Mouse (Mus musculus): ENCODE measurements at regions not wholly inside any gene's neighbourhood (a gene's known extent, or its start where the extent isn't known, plus 50 kb on each side); places are given as distances from the start of the nearest gene placed in this dataset.

DNA sequence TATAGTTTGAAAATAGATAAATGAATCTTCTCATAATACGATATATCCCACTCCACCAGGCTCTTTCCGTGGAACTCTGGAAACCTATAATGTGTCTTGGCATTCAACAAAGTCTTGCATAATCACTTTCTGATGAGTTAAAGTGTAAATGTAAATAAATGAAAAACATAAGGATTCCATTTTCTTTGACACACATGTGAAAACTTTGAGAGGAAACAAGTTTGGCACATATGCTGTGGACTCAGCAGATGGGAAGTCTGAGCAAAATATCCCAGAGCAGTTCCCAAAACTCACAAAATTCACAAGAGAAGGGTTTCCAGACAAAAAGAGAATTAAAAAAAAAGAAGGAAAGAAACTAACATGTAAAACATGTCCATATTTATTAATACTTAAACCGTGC is 645.3 kb upstream of the Adamts5 start:
- ATAC-seq = no peak
- 92% methylated on average over 3 of the region's 3 CpGs for WGBS

DNA sequence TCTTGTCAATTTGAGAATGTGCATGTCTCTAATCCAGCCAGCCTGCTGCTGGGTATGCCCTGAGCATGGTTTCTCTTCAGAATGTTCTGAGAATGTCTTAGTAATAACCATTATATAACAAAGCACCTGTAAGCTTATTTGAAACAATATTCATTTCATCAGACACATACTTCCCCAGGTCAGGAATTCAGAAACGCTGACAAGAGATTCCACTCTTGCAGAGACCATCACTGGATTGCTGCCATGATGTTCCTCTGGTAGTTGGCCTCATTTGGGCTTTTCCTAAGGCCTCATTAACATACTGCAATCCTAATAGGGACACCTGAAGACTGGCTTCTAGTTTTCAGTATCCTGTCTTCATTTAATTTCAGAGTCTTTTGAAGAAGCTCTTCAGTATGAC is 642.5 kb upstream of the Adamts5 start:
- Histone ChIP-seq H3K9me3 (no peaks in the 10 kb centered on the region), H3K27ac (no peak overlapping the region), H3K4me1 (replicated peaks) (no peaks in the 10 kb centered on the region), H3K27me3 (no peaks in the 10 kb centered on the region), H3K4me2 (replicated peaks) (no peak overlapping the region), H3K9ac (replicated peaks) (no peak overlapping the region), H3K36me3 (no peaks in the 10 kb centered on the region), H3K4me3 (replicated peaks) (no peak overlapping the region)
- 94% methylated on average over 1 of the region's 1 CpGs for WGBS
- no peak for ATAC-seq

More for the DNA sequence above, 645.3 kb upstream of the Adamts5 start:
- H3K9ac ChIP-seq (replicated peaks) = no peak overlapping the region
- H3K9me3 ChIP-seq = no peaks in the 10 kb centered on the region
- H3K4me1 ChIP-seq (replicated peaks) = no peaks in the 10 kb centered on the region
- H3K4me3 ChIP-seq (replicated peaks) = no peak overlapping the region
- no peak overlapping the region for H3K4me2 ChIP-seq (replicated peaks)
- no peak overlapping the region for H3K27ac ChIP-seq
- H3K27me3 ChIP-seq = no peaks in the 10 kb centered on the region
- H3K36me3 ChIP-seq = no peaks in the 10 kb centered on the region

DNA sequence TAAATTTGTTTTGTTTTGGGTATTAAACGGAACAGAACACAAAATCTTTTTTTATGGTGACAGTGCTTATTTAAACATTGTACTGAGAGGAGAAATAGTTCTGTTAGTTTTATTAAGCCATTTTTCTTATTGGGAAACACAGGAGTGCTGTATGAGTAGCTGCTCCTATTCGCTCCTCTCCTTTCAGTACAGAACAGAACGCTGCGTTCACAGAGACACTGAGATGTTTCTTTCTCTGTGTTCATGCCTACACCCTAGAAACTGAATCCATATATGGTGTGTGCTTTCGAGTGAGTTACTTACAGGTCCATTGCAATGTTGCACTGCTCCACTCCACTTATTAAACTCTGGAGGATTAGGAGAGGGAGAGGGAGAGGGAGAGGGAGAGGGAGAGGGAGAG is 634.9 kb upstream of the Adamts5 start:
- H3K4me1 ChIP-seq (replicated peaks) = no peaks in the 10 kb centered on the region
- 79% methylated on average over 5 of the region's 5 CpGs for WGBS
- no peak for ATAC-seq
- H3K36me3 ChIP-seq = no peaks in the 10 kb centered on the region
- H3K27me3 ChIP-seq = no peaks in the 10 kb centered on the region
- no peaks in the 10 kb centered on the region for H3K9me3 ChIP-seq
- H3K9ac ChIP-seq (replicated peaks) = no peak overlapping the region
- H3K4me2 ChIP-seq (replicated peaks) = no peak overlapping the region
- H3K4me3 ChIP-seq (replicated peaks) = no peak overlapping the region
- no peak overlapping the region for H3K27ac ChIP-seq

DNA sequence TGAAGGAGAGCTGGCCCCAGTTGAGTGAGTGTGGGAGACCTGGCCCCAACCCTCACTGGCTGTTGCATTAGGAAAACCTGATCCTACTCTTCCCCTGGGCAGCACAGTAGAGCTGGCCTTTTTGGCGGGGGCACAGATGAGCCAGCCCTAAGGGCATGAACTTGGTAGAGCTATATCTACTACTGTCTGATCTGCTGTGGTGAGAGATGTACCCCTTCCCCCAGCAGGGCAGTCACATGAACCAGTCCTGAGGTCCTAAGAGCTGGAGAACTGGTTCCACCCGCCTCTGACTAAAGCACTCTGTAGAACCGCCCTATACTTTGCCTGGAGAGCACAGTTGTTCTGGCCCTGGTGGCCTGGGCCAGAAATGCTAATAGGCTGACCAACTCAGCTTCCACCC is 622.5 kb upstream of the Adamts5 start:
- Histone ChIP-seq H3K4me1 (replicated peaks) (no peaks in the 10 kb centered on the region), H3K9me3 (no peaks in the 10 kb centered on the region), H3K4me3 (replicated peaks) (no peak overlapping the region), H3K4me2 (replicated peaks) (no peak overlapping the region), H3K9ac (replicated peaks) (no peak overlapping the region), H3K27ac (no peak overlapping the region), H3K27me3 (no peaks in the 10 kb centered on the region), H3K36me3 (no peaks in the 10 kb centered on the region)
- WGBS = 88% methylated on average over 3 of the region's 3 CpGs
- no peak; the same call in 1 of the 2 replicates for ATAC-seq

DNA sequence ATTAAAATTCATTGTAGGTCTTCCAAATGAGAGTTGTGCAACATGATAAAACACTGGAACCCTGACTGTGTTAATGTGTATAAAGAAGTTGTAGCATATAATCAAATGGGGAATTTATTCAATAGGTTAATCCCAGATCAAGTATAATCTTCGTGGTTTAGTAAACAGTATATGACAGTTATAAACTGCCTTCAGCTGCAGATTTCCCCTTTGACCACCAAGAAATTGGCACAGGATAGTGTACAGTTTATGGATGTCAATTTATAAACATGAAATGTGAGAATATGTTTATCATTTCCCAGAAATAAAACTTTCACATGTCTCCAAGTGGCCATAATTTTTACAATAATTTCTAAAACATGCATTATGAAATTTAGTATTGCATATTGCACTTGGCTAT is 615.3 kb upstream of the Adamts5 start:
- H3K36me3 ChIP-seq = no peaks in the 10 kb centered on the region
- no peak for ATAC-seq
- no peaks in the 10 kb centered on the region for H3K27me3 ChIP-seq
- H3K4me2 ChIP-seq (replicated peaks) = no peak overlapping the region
- H3K4me1 ChIP-seq (replicated peaks) = no peaks in the 10 kb centered on the region
- H3K4me3 ChIP-seq (replicated peaks) = no peak overlapping the region
- H3K27ac ChIP-seq = no peak overlapping the region
- 59% methylated on average over 1 of the region's 1 CpGs for WGBS
- H3K9ac ChIP-seq (replicated peaks) = no peak overlapping the region
- no peaks in the 10 kb centered on the region for H3K9me3 ChIP-seq

DNA sequence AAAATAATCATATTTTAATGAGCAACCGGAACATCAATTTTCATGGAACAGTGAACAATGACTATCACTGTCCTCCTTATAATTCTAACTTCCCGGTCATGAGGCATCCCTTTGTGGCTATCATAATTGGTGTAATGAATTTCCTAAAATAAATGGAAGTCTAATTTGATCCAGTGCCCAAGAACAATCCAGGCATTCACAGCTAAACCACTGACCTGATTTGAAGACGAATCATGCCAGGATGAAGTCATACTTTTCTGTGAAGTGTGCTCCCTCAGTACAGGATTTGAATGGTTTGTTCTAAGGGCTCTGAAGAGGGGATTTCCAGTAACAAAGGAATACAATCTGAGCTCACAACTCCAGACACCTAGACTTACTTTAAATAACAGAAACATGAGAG is 614.5 kb upstream of the Adamts5 start:
- H3K27me3 ChIP-seq = no peaks in the 10 kb centered on the region
- H3K36me3 ChIP-seq = no peaks in the 10 kb centered on the region
- 57% methylated on average over 3 of the region's 3 CpGs for whole genome bisulfite sequencing
- H3K4me2 ChIP-seq (replicated peaks) = no peak overlapping the region
- 0 out of 2 replicates have a peak overlapping the region, but pooled peaks have one; percentile 25 for H3K27ac ChIP-seq
- H3K9ac ChIP-seq (replicated peaks) = no peak overlapping the region
- no peaks in the 10 kb centered on the region for H3K4me1 ChIP-seq (replicated peaks)
- no peak for ATAC-seq
- no peaks in the 10 kb centered on the region for H3K9me3 ChIP-seq
- H3K4me3 ChIP-seq (replicated peaks) = no peak overlapping the region

DNA sequence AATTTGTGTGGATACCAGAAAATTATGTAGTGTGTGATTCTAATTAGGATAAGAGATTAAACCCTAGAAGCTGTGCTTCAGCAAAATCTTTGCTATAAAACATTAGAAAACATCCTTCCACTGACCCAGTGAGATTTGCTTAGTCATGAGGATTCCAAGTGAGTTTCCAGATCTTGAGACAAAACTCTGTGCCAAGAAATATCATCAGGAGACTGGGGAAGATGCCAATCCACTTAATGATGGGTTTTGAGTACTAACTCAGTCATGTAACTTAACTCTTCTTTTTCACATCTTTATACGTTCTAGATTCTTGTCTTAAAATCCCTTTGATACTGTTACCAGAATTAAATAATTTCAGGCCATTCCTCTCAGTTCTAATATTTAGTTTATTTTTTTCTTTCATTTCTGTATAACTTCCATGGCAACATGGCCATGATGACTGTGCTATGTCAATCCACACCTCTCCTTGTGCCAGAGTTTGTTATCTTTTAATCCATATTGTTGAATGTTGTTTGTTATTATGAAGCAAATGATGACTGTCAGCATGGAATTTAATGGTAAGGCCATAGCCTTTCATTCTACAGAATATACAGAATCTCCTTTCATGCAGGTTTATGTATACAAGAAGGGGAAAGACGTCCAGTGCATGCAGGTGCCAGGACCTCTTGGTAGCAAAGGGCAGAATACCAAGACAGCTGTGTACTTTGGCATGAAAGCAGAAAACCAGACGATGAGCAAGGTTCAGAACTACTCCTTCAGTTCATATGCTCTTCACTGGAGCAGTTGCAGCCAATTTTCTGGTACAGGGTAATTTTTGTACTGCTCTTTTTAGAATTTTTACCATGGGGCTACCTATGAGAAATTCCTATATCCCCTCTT is 599.7 kb upstream of the Adamts5 start:
- no peaks in the 10 kb centered on the region for H3K4me1 ChIP-seq (replicated peaks)
- no peaks in the 10 kb centered on the region for H3K27me3 ChIP-seq
- WGBS = 76% methylated on average over 3 of the region's 3 CpGs
- ATAC-seq = no peak
- no peaks in the 10 kb centered on the region for H3K36me3 ChIP-seq
- H3K9ac ChIP-seq (replicated peaks) = no peak overlapping the region
- no peak overlapping the region for H3K4me2 ChIP-seq (replicated peaks)
- no peak overlapping the region for H3K27ac ChIP-seq
- no peaks in the 10 kb centered on the region for H3K9me3 ChIP-seq
- H3K4me3 ChIP-seq (replicated peaks) = no peak overlapping the region

DNA sequence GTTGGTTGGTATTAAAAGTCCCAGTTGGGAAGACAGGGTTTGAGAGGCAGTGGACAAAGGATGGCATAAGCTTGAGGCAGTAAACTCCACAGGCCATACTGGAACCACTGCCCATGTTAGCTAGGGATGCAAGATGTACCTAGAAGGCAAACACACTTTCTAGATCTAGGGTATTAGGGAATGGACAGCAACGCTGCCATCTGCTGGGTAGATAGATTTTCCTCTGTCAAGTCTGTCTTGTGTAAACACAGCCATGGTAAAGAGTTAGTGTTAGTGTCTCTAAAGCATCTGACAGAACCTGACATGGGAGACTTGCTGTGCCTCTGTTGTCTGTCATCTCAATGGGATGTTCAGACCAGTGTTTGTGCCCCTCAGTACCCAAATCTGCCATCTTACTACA is 573.5 kb upstream of the Adamts5 start:
- Histone ChIP-seq H3K36me3 (no peaks in the 10 kb centered on the region), H3K9me3 (no peaks in the 10 kb centered on the region), H3K27ac (no peak overlapping the region), H3K27me3 (no peaks in the 10 kb centered on the region), H3K4me1 (replicated peaks) (no peaks in the 10 kb centered on the region), H3K4me3 (replicated peaks) (no peak overlapping the region), H3K9ac (replicated peaks) (no peak overlapping the region), H3K4me2 (replicated peaks) (no peak overlapping the region)
- WGBS = 79% methylated on average over 1 of the region's 1 CpGs
- no peak for ATAC-seq

DNA sequence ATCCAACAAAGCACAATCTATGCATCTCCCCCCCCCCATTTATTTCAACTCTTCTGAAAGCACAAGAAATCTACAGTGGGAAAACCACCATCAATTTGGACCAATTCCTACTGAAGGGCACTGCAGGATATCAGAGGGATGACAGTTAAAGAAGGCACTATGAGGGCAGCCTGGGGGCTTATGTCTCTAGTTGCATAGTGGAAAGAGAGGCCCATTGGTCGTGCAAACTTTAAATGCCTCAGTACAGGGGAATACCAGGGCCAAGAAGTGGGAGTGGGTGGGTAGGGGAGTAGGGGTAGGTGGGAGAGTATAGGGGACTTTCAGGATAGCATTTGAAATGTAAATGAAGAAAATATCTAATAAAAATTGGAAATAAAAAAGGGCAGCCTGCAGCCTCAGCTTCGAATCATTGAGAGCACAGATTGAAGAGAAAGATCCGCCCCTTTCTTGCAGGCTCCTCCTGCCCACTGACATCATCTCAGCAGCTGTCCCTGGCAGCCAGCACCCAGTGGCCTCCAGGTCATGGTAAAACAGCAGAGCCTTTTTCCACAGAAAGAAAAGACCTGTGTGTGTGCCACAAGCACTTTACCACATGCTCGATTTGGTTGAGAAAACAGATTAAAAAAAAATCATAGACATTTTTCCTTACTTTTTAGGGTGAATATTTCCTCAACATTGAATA is 571.6 kb upstream of the Adamts5 start:
- ATAC-seq = no peak
- Histone ChIP-seq H3K4me1 (replicated peaks) (no peaks in the 10 kb centered on the region), H3K36me3 (no peaks in the 10 kb centered on the region), H3K9ac (replicated peaks) (no peak overlapping the region), H3K9me3 (no peaks in the 10 kb centered on the region), H3K4me3 (replicated peaks) (no peak overlapping the region), H3K27me3 (no peaks in the 10 kb centered on the region), H3K4me2 (replicated peaks) (no peak overlapping the region), H3K27ac (no peak overlapping the region)
- WGBS = 66% methylated on average over 4 of the region's 4 CpGs

DNA sequence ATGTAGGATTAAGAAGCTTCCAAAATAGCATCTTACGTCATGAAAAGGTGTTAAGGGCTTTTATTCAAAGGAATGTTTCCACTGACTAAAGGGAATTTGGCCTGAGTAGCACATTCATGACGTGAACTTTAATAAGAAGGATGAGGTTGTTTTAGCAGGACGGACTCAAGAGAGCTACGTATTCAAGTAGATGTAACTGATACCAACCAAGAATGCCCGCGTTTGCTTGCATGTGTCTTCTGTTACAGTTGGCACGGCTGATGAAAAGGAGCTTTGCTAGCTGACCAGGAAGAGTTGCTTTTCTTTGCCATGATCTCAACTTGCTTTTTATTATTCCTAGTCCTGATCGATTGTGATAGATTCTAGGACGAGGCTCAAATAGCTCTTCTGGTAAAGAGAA is 559.4 kb upstream of the Adamts5 start:
- no peaks in the 10 kb centered on the region for H3K4me1 ChIP-seq (replicated peaks)
- 85% methylated on average over 9 of the region's 9 CpGs for WGBS

DNA sequence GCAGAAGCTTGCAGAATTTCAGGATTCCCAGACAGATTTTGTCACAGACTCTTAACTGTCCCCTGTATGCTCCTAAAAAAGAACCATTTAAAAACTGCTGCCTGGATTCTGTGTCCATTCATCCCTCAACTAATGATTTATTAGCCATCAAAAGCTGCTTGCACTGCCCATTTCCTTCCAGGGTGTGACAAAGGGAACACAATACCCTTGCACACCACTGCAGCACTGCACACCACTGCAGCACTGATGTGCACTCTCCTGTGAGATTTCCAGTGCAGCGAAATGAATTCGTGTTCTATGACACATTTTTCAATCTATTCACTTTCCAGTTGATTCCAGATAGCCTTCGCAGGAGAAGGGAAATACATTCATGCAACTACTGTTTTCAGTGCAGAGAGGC is 555.0 kb upstream of the Adamts5 start:
- H3K9ac ChIP-seq (replicated peaks) = no peak overlapping the region
- no peak overlapping the region for H3K4me2 ChIP-seq (replicated peaks)
- no peak for ATAC-seq
- H3K4me1 ChIP-seq (replicated peaks) = no peaks in the 10 kb centered on the region
- no peaks in the 10 kb centered on the region for H3K36me3 ChIP-seq
- no peak overlapping the region for H3K27ac ChIP-seq
- no peaks in the 10 kb centered on the region for H3K9me3 ChIP-seq
- no peaks in the 10 kb centered on the region for H3K27me3 ChIP-seq
- H3K4me3 ChIP-seq (replicated peaks) = no peak overlapping the region
- 71% methylated on average over 3 of the region's 3 CpGs for WGBS

More for the DNA sequence above, 559.4 kb upstream of the Adamts5 start:
- no peak for ATAC-seq
- Histone ChIP-seq H3K27ac (no peak overlapping the region), H3K4me2 (replicated peaks) (no peak overlapping the region), H3K4me3 (replicated peaks) (no peak overlapping the region), H3K9ac (replicated peaks) (no peak overlapping the region), H3K36me3 (no peaks in the 10 kb centered on the region), H3K27me3 (no peaks in the 10 kb centered on the region), H3K9me3 (no peaks in the 10 kb centered on the region)

DNA sequence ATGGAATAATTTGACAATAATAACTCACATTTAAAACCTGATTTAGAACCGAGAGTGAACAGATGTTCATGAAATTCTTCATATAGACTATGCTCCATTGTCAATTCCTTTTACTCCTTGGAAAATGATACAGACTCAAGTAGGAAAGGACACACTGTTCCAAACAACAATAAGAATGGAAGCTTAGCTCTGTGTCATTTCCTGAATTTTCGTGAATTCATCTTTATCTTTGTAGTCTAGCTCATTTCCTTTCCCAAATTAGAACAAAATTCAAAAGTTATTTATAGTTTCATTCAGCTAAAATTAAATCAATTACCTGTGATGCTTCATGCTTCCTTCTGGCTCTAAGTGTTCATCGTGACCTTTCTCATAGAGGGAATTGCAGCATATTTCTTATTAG is 553.2 kb upstream of the Adamts5 start:
- no peak for ATAC-seq
- Histone ChIP-seq H3K4me1 (replicated peaks) (no peaks in the 10 kb centered on the region), H3K36me3 (no peaks in the 10 kb centered on the region), H3K9me3 (no peaks in the 10 kb centered on the region), H3K4me3 (replicated peaks) (no peak overlapping the region), H3K9ac (replicated peaks) (no peak overlapping the region), H3K27ac (no peak overlapping the region), H3K4me2 (replicated peaks) (no peak overlapping the region), H3K27me3 (no peaks in the 10 kb centered on the region)
- 73% methylated on average over 3 of the region's 3 CpGs for WGBS
